Mouse (Mus musculus): ENCODE results near the gene Gxylt1. TPM values are rescaled to one million over a fixed set of nuclear protein-coding genes. Genes with fewer than 3 reads are reported as not detected.

Gene Gxylt1
- polyA plus RNA-seq, 1 experiment from 2014 or later, result 16.2 TPM

DNA sequence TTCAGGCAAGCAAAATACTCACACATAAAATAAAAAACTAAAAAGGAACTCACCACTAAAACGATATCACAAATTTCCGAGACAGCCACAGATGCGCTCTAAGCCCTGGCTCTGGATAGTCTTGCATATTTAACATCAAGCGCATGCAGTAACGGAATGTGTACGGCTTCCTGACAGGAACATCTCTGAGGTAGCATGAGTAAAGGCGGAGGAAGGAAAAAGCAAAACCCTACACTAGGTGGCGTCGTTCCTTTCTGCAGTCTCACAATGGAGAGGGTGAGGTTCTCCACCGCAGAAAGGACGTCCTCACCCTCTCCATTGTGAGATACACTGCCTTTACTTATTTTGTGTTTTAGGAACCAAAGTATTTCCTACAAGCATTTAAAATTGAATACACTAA lies 8.4 kb upstream of the Gxylt1 start:
- Histone ChIP-seq H3K9ac (ENCODE audit: low read depth, low read length) (no peak overlapping the region), H3K9me3 (ENCODE audit: control insufficient read depth, low read length) (no peaks in the 10 kb centered on the region), H3K27ac (ENCODE audit: low read depth, low read length) (no peak overlapping the region), H3K4me2 (replicated peaks; ENCODE audit: low read depth, low read length) (no peak overlapping the region), H3K27me3 (ENCODE audit: control insufficient read depth, insufficient read depth, low read length) (no peaks in the 10 kb centered on the region), H3K36me3 (ENCODE audit: control insufficient read depth, insufficient read depth, low read length) (no peaks in the 10 kb centered on the region), H3K4me3 (ENCODE audit: low read depth, low read length) (no peak overlapping the region), H3K4me1 (replicated peaks; ENCODE audit: control insufficient read depth, insufficient read depth, low read length) (no peaks in the 10 kb centered on the region)
- 69% methylated on average over 11 of the region's 11 CpGs for WGBS
- peak; percentile 47 for DNase-seq (ENCODE audit: low spot score)
- no peak for ATAC-seq (ENCODE audit: low FRiP score)

- no peaks in the 10 kb centered on the region for H3K36me3 ChIP-seq (ENCODE audit: control insufficient read depth, insufficient read depth, low read length)
- H3K27me3 ChIP-seq (ENCODE audit: control insufficient read depth, insufficient read depth, low read length), result no peaks in the 10 kb centered on the region
- peak; percentile 39 for DNase-seq (ENCODE audit: low spot score)
- peak overlapping the region; percentile 59 for H3K9ac ChIP-seq (ENCODE audit: low read depth, low read length)
- peaks cover 6% of the 10 kb centered on the region for H3K4me1 ChIP-seq (replicated peaks; ENCODE audit: control insufficient read depth, insufficient read depth, low read length)
- no peak for ATAC-seq (ENCODE audit: low FRiP score)
- H3K27ac ChIP-seq (ENCODE audit: low read depth, low read length), result no peak overlapping the region
- no peaks in the 10 kb centered on the region for H3K9me3 ChIP-seq (ENCODE audit: control insufficient read depth, low read length)
- 8% methylated on average over 14 of the region's 14 CpGs for WGBS
- H3K4me3 ChIP-seq (ENCODE audit: low read depth, low read length), result peak overlapping the region; percentile 82
- H3K4me2 ChIP-seq (replicated peaks; ENCODE audit: low read depth, low read length), result peak overlapping the region; percentile 81
Measured at GRCm38 (mm10) chr15:93276276-93276675, 1.3 kb upstream of the Gxylt1 start.

DNA sequence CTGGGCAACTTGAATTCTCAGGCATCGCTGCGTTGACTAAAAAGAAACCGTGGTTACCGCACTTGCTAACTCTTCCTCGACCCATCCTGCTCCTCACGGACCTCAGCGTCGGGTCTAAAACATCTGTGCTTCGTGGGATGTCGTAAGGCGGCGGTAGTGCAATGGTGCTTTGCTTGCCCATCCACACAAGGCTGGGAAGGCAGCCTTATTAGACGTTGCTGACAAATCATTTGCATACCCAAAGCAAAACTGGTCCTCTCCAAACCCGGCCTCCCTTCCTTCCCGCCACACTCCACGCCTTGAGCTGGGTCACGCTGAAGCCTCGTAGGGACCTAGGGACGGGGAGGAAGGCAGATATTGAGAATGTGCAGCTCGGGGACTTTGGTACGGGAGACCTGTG lies 644 bp upstream of the Gxylt1 start:
- Histone ChIP-seq H3K27ac (ENCODE audit: low read depth, low read length) (peak overlapping the region; percentile 68), H3K36me3 (ENCODE audit: control insufficient read depth, insufficient read depth, low read length) (no peaks in the 10 kb centered on the region), H3K4me1 (replicated peaks; ENCODE audit: control insufficient read depth, insufficient read depth, low read length) (peaks cover 6% of the 10 kb centered on the region), H3K27me3 (ENCODE audit: control insufficient read depth, insufficient read depth, low read length) (no peaks in the 10 kb centered on the region), H3K9ac (ENCODE audit: low read depth, low read length) (peak overlapping the region; percentile 59), H3K9me3 (ENCODE audit: control insufficient read depth, low read length) (no peaks in the 10 kb centered on the region), H3K4me3 (ENCODE audit: low read depth, low read length) (peak overlapping the region; percentile 82), H3K4me2 (replicated peaks; ENCODE audit: low read depth, low read length) (peak overlapping the region; percentile 81)
- WGBS, result under 1% methylated on average over 21 of the region's 21 CpGs
- peak; percentile 71 for ATAC-seq (ENCODE audit: low FRiP score)
- no peak for DNase-seq (ENCODE audit: low spot score)

- no peaks in the 10 kb centered on the region for H3K27me3 ChIP-seq (ENCODE audit: control insufficient read depth, insufficient read depth, low read length)
- H3K9ac ChIP-seq (ENCODE audit: low read depth, low read length), result peak overlapping the region; percentile 79
- H3K27ac ChIP-seq (ENCODE audit: low read depth, low read length), result peak overlapping the region; percentile 87
- no peaks in the 10 kb centered on the region for H3K9me3 ChIP-seq (ENCODE audit: control insufficient read depth, low read length)
- no peak for ATAC-seq (ENCODE audit: low FRiP score)
- peaks cover 6% of the 10 kb centered on the region for H3K4me1 ChIP-seq (replicated peaks; ENCODE audit: control insufficient read depth, insufficient read depth, low read length)
- H3K4me2 ChIP-seq (replicated peaks; ENCODE audit: low read depth, low read length), result peak overlapping the region; percentile 58
- DNase-seq (ENCODE audit: low spot score), result no peak
- peak overlapping the region; percentile 82 for H3K4me3 ChIP-seq (ENCODE audit: low read depth, low read length)
- WGBS, result 45% methylated on average over 19 of the region's 19 CpGs
- H3K36me3 ChIP-seq (ENCODE audit: control insufficient read depth, insufficient read depth, low read length), result no peaks in the 10 kb centered on the region
Measured at GRCm38 (mm10) chr15:93273788-93274678, 946 bp downstream of the Gxylt1 start.

- H3K27ac ChIP-seq (ENCODE audit: low read depth, low read length), result no peak overlapping the region
Measured at GRCm38 (mm10) chr15:93272948-93273347, 2.0 kb downstream of the Gxylt1 start.

DNA sequence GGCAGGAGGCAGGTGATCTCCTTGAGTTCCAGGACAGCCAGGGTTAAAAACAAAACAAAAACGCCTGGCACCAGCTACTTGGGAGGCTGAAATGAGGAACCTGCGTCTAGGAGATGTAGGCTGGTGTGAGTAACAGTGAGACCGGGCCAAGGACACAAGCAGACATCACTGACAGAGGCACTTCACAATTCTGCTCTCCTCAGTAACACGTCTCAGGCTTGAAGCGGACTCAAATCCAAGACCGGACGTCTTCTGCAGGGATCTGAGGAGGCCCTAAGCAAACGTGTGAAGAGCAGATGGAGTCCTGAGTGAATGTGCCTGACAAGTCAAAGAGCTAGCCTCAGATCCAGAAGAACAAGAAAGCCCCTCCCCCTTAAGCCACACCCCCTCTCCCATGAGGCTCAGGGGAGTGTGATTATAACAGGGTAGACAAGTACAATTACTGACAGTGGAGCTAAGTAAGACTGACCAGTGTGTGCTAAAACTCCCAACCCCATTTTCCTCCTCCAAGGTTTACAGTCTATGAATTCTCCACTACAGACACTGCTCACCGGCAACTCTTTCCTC lies 4.6 kb downstream of the Gxylt1 start:
- Histone ChIP-seq H3K4me1 (replicated peaks; ENCODE audit: control insufficient read depth, insufficient read depth, low read length) (peaks cover 3% of the 10 kb centered on the region; the same call in 1 of the 2 replicates), H3K4me2 (replicated peaks; ENCODE audit: low read depth, low read length) (no peak overlapping the region), H3K4me3 (ENCODE audit: low read depth, low read length) (no peak overlapping the region), H3K27ac (ENCODE audit: low read depth, low read length) (no peak overlapping the region), H3K9ac (ENCODE audit: low read depth, low read length) (no peak overlapping the region), H3K9me3 (ENCODE audit: control insufficient read depth, low read length) (no peaks in the 10 kb centered on the region), H3K27me3 (ENCODE audit: control insufficient read depth, insufficient read depth, low read length) (no peaks in the 10 kb centered on the region), H3K36me3 (ENCODE audit: control insufficient read depth, insufficient read depth, low read length) (no peaks in the 10 kb centered on the region)
- 82% methylated on average over 9 of the region's 9 CpGs for WGBS
- ATAC-seq (ENCODE audit: low FRiP score), result no peak
- no peak for DNase-seq (ENCODE audit: low spot score)

More at GRCm38 (mm10) chr15:93272948-93273347, 2.0 kb downstream of the Gxylt1 start:
- no peaks in the 10 kb centered on the region for H3K9me3 ChIP-seq (ENCODE audit: control insufficient read depth, low read length)
- no peak overlapping the region for H3K9ac ChIP-seq (ENCODE audit: low read depth, low read length)
- peaks cover 6% of the 10 kb centered on the region for H3K4me1 ChIP-seq (replicated peaks; ENCODE audit: control insufficient read depth, insufficient read depth, low read length)
- H3K36me3 ChIP-seq (ENCODE audit: control insufficient read depth, insufficient read depth, low read length), result no peaks in the 10 kb centered on the region
- no peak overlapping the region for H3K4me3 ChIP-seq (ENCODE audit: low read depth, low read length)
- no peak overlapping the region for H3K4me2 ChIP-seq (replicated peaks; ENCODE audit: low read depth, low read length)
- no peaks in the 10 kb centered on the region for H3K27me3 ChIP-seq (ENCODE audit: control insufficient read depth, insufficient read depth, low read length)
- 94% methylated on average over 9 of the region's 9 CpGs for WGBS
- ATAC-seq (ENCODE audit: low FRiP score) (no peak), DNase-seq (ENCODE audit: low spot score) (no peak)

- 91% methylated on average over 7 of the region's 7 CpGs for WGBS
Measured at GRCm38 (mm10) chr15:93269572-93269971, 5.4 kb downstream of the Gxylt1 start.

DNA sequence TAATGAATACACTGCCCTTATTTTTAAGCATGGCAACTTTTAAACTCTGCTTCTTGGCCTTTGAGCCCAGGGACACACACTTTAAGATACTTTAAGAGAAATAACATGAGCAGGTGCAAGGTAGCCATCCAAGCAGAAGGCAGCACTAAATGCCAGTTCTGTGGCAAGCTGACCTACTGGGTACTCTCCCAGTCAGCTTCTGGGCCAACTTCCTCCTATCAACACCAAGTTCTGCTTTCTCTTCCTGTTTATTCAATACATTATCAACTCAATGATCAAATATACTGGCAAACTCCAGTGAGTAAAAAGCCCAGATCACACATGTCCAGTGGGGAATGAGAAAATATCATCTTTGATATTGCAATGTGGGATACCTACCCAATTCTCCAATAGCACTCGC lies 7.0 kb downstream of the Gxylt1 start:
- H3K4me1 ChIP-seq (replicated peaks; ENCODE audit: control insufficient read depth, insufficient read depth, low read length), result no peaks in the 10 kb centered on the region
- H3K4me3 ChIP-seq (ENCODE audit: low read depth, low read length), result no peak overlapping the region
- H3K4me2 ChIP-seq (replicated peaks; ENCODE audit: low read depth, low read length), result no peak overlapping the region
- H3K27ac ChIP-seq (ENCODE audit: low read depth, low read length), result no peak overlapping the region
- no peaks in the 10 kb centered on the region for H3K27me3 ChIP-seq (ENCODE audit: control insufficient read depth, insufficient read depth, low read length)
- H3K9ac ChIP-seq (ENCODE audit: low read depth, low read length), result no peak overlapping the region
- DNase-seq (ENCODE audit: low spot score) (no peak), ATAC-seq (ENCODE audit: low FRiP score) (no peak)
- WGBS, result 95% methylated on average over 1 of the region's 1 CpGs
- H3K9me3 ChIP-seq (ENCODE audit: control insufficient read depth, low read length), result no peaks in the 10 kb centered on the region
- H3K36me3 ChIP-seq (ENCODE audit: control insufficient read depth, insufficient read depth, low read length), result no peaks in the 10 kb centered on the region

More at GRCm38 (mm10) chr15:93269572-93269971, 5.4 kb downstream of the Gxylt1 start:
- H3K36me3 ChIP-seq (ENCODE audit: control insufficient read depth, insufficient read depth, low read length), result no peaks in the 10 kb centered on the region
- peaks cover 3% of the 10 kb centered on the region; the same call in 1 of the 2 replicates for H3K4me1 ChIP-seq (replicated peaks; ENCODE audit: control insufficient read depth, insufficient read depth, low read length)
- no peaks in the 10 kb centered on the region for H3K9me3 ChIP-seq (ENCODE audit: control insufficient read depth, low read length)
- DNase-seq (ENCODE audit: low spot score), result no peak
- H3K27me3 ChIP-seq (ENCODE audit: control insufficient read depth, insufficient read depth, low read length), result no peaks in the 10 kb centered on the region
- no peak overlapping the region for H3K4me2 ChIP-seq (replicated peaks; ENCODE audit: low read depth, low read length)
- H3K27ac ChIP-seq (ENCODE audit: low read depth, low read length), result no peak overlapping the region
- H3K4me3 ChIP-seq (ENCODE audit: low read depth, low read length), result no peak overlapping the region
- no peak for ATAC-seq (ENCODE audit: low FRiP score)
- H3K9ac ChIP-seq (ENCODE audit: low read depth, low read length), result no peak overlapping the region
